Mouse (Mus musculus) spleen, adult 2 months (tissue): Measurements from ENCODE around the gene Gulp1. TPM values are rescaled to one million over a fixed set of nuclear protein-coding genes. Genes with fewer than 3 reads are reported as not detected.

Experiments used
- DNase-seq, 2 experiments: peaks; one replicate each; pipeline versions ENCODE4 v3.0.0 to v3.0.0-alpha.2; 2012 to 2021; ENCODE audit warnings: low spot score in 2 of 2, low read depth in 1 of 2
- H3K27ac ChIP-seq: fragments of 200-500 bp; 2 replicates; pipeline ENCODE4 v1.5.1; 2012; ENCODE audit warnings: low read length, inconsistent platforms; ENCODE audit not compliant: insufficient read depth
- H3K27me3 ChIP-seq: fragments of 200-500 bp; 2 replicates; pipeline ENCODE4 v1.6.1; 2012; ENCODE audit warnings: mild to moderate bottlenecking, moderate library complexity, low read length, inconsistent platforms; ENCODE audit not compliant: control insufficient read depth, insufficient read depth
- H3K36me3 ChIP-seq: fragments of 200-500 bp; 2 replicates; pipeline ENCODE4 v1.6.1; 2012; ENCODE audit warnings: mild to moderate bottlenecking, low read length, inconsistent platforms; ENCODE audit not compliant: control insufficient read depth, insufficient read depth
- H3K4me1 ChIP-seq: fragments of 200-500 bp; 2 replicates; pipeline ENCODE4 v1.6.1; 2011; ENCODE audit warnings: inconsistent platforms; ENCODE audit not compliant: control insufficient read depth, insufficient read depth, insufficient read length
- H3K4me3 ChIP-seq: fragments of 200-500 bp; 2 replicates; pipeline ENCODE4 v1.5.1; 2011; ENCODE audit warnings: mild to moderate bottlenecking, inconsistent platforms; ENCODE audit not compliant: insufficient read depth, insufficient read length; ENCODE audit errors: extremely low read depth
- CTCF ChIP-seq: fragments of 200-500 bp; IDR thresholded peaks from 2 replicates; pipeline ENCODE4 v1.5.1; 2011; ENCODE audit warnings: mild to moderate bottlenecking, inconsistent platforms; ENCODE audit not compliant: insufficient read depth, insufficient read length, insufficient replicate concordance; ENCODE audit errors: extremely low read depth
- POLR2A ChIP-seq: fragments of 200-500 bp; IDR thresholded peaks from 2 replicates; pipeline ENCODE4 v1.6.1; 2011; ENCODE audit warnings: low read depth, low read length, inconsistent platforms
- WGBS: fragments of 180-500 bp; shearing (Covaris S2); methylation state at CpG from one replicate; pipeline ENCODE4 v1.1.7; 2018; 5-methylcytosine and 5-hydroxymethylcytosine counted together
- polyA plus RNA-seq: library from polyadenylated mRNA; depleted of rRNA; stranded (reverse); fragments of >200 nt; gene quantifications from 2 replicates; pipeline ENCODE4 v1.2.3, GENCODE M21; 2012

Gulp1 gene
- polyA plus RNA-seq, 1 experiment: 1.7 TPM

GRCm38 (mm10) chr1:44683723-44684122, 132.4 kb downstream of the Gulp1 start:
- H3K27me3 ChIP-seq: no peaks in the 10 kb centered on the region
- no peaks in the 10 kb centered on the region; the same call in 1 of the 2 replicates for H3K4me1 ChIP-seq
- H3K27ac ChIP-seq: no peak overlapping the region
- no peak overlapping the region for H3K4me3 ChIP-seq
- no peaks in the 10 kb centered on the region for H3K36me3 ChIP-seq
- no peak for DNase-seq
- TF ChIP-seq POLR2A (no peak), CTCF (no peak)
- 77% methylated on average over 6 of the region's 6 CpGs for WGBS

- Histone ChIP-seq H3K27me3 (no peaks in the 10 kb centered on the region), H3K27ac (no peak overlapping the region), H3K4me3 (no peak overlapping the region), H3K4me1 (no peaks in the 10 kb centered on the region), H3K36me3 (no peaks in the 10 kb centered on the region)
- DNase-seq: no peak
- TF ChIP-seq POLR2A (no peak), CTCF (no peak)
- 91% methylated on average over 4 of the region's 4 CpGs for WGBS
These were observed 169.6 kb downstream of the Gulp1 start for GRCm38 (mm10) chr1:44720785-44721410.

- H3K4me1 ChIP-seq: no peaks in the 10 kb centered on the region
- H3K36me3 ChIP-seq: no peaks in the 10 kb centered on the region
- no peak for DNase-seq
- no peaks in the 10 kb centered on the region for H3K27me3 ChIP-seq
- no peak for TF ChIP-seq CTCF
- no peak for TF ChIP-seq POLR2A
- no peak overlapping the region for H3K27ac ChIP-seq
- H3K4me3 ChIP-seq: no peak overlapping the region
These were observed 189.9 kb downstream of the Gulp1 start for GRCm38 (mm10) chr1:44741256-44741655.

- TF ChIP-seq CTCF: no peak
- no peak for TF ChIP-seq POLR2A
- Histone ChIP-seq H3K4me3 (no peak overlapping the region), H3K36me3 (no peaks in the 10 kb centered on the region), H3K27ac (no peak overlapping the region), H3K27me3 (no peaks in the 10 kb centered on the region), H3K4me1 (no peaks in the 10 kb centered on the region; the same call in 1 of the 2 replicates)
- no peak for DNase-seq
- WGBS: under 1% methylated on average over 2 of the region's 2 CpGs
These were observed 194.4 kb downstream of the Gulp1 start for GRCm38 (mm10) chr1:44745711-44746110.

- Histone ChIP-seq H3K27ac (no peak overlapping the region), H3K36me3 (no peaks in the 10 kb centered on the region), H3K27me3 (no peaks in the 10 kb centered on the region), H3K4me3 (no peak overlapping the region), H3K4me1 (no peaks in the 10 kb centered on the region; the same call in 1 of the 2 replicates)
- TF ChIP-seq POLR2A (no peak), CTCF (no peak)
- no peak for DNase-seq
- WGBS: 88% methylated on average over 5 of the region's 5 CpGs
These were observed 199.7 kb downstream of the Gulp1 start for GRCm38 (mm10) chr1:44750731-44751730.

- no peak for DNase-seq
- no peak overlapping the region for H3K27ac ChIP-seq
- H3K4me3 ChIP-seq: no peak overlapping the region
- H3K36me3 ChIP-seq: no peaks in the 10 kb centered on the region
- 58% methylated on average over 1 of the region's 1 CpGs for WGBS
- no peak for TF ChIP-seq CTCF
- no peak for TF ChIP-seq POLR2A
- H3K4me1 ChIP-seq: no peaks in the 10 kb centered on the region
- H3K27me3 ChIP-seq: no peaks in the 10 kb centered on the region
These were observed 226.9 kb downstream of the Gulp1 start for GRCm38 (mm10) chr1:44778251-44778650.
